Mouse (Mus musculus): Measurements from ENCODE around the gene Nell2.

DNA sequence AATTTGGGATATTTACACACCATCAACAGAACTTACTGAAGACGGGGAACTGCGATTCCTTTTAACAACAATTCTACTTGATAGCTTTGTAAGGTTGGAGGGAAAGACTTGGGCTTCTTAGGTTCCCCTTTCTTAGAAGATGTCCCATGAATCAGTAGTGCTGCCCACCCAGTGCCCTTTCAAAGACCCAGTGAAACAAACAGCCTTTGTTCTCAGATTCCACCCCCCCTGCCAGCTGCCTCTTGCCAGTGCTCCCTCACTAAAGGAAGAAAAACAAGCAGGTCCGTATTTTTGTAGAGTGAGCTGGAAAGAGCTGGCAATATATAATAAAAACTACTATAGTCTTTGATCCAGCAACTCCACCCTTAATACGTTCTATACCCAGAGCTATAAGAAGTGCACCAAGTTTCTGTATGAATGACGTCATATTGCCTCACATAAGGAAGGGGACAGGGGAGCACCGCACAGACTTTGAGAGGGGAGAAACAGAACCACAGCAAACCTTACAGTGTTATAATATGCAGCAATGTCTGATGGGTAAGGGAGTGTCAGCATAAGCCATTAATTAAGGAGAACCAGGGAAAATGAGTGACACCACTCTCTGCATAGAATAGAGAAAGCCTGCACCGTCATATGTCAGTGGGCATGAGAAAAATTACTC, 100.2 kb downstream of the Nell2 start:
- no peak for TF ChIP-seq CTCF (IDR thresholded peaks at IDR 0.05; ENCODE audit: low read depth)
- TF ChIP-seq EP300 (IDR thresholded peaks at IDR 0.05; ENCODE audit: low read depth): no peak

All from heart, postnatal 0 days (tissue).